Mouse (Mus musculus): ENCODE measurements around the gene Ift20.
A peak's percentile ranks its signal among the peaks of the same experiment; 100 is the strongest.

Gene Ift20

GRCm38 (mm10) chr11:78540358-78540757, 4.2 kb downstream of the Ift20 start:
- TF ChIP-seq GATA4 (IDR thresholded peaks at IDR 0.05; ENCODE audit: insufficient replicate concordance, low read length): no peak

- no peak for TF ChIP-seq GATA4 (IDR thresholded peaks at IDR 0.05; ENCODE audit: insufficient replicate concordance, low read length)
Measured at GRCm38 (mm10) chr11:78544449-78545111, 8.4 kb downstream of the Ift20 start.

DNA sequence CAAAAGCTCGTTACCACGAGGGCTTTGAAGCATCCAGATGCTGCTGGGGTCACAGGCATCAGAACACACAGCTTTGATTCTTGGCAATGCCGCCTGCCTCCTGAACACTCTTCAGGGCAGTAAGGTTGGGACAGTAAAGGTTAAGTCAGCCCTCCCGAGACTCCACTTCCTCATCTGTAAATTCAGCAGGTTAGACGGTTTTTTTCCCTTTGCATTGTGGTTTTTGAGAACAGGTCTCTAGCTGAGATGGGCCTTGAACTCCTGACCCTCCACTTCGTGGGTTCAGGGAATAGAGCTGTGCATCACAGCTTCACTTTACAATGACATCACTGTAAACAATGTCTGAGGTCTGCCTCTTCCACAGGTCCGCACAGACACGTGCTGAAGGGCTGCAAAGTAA, 9.0 kb downstream of the Ift20 start:
- TF ChIP-seq GATA4 (IDR thresholded peaks at IDR 0.05; ENCODE audit: insufficient replicate concordance, low read length): no peak

GRCm38 (mm10) chr11:78547718-78548460, 11.7 kb downstream of the Ift20 start:
- TF ChIP-seq GATA4 (IDR thresholded peaks at IDR 0.05; ENCODE audit: insufficient replicate concordance, low read length): no peak; the same call in 1 of the 2 replicates

DNA sequence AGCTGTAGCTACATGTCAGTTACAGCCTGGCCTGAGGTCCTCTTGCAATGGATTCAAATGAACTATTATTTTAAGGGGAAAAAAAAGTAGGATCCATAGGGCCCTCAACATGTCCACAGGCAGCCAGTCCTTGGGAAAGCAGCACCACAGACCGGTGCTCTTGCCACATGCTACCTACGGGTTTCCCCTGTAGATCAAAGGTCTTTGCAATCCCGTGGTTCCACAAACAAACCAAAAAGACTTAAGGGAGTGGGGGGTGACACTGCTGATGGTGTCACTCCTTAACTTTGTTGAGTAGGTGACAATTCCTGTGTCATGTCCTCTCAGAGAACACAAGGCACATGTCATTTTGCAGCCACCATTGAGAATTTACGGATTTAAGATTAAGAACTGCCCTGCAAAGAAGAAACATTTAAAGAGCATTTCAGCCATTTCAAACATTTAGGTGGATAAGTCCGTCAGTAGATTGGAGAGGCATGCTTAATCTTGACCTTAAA, 13.4 kb downstream of the Ift20 start:
- TF ChIP-seq GATA4 (IDR thresholded peaks at IDR 0.05; ENCODE audit: insufficient replicate concordance, low read length): no peak

GRCm38 (mm10) chr11:78550168-78551058, 14.3 kb downstream of the Ift20 start, which contains the start of gene Tmem97:
Tmem97 (minus strand) TSS chr11:78550777.
- no peak for TF ChIP-seq GATA4 (IDR thresholded peaks at IDR 0.05; ENCODE audit: insufficient replicate concordance, low read length)

- no peak for TF ChIP-seq GATA4 (IDR thresholded peaks at IDR 0.05; ENCODE audit: insufficient replicate concordance, low read length)
Measured at GRCm38 (mm10) chr11:78551059-78551398, 14.9 kb downstream of the Ift20 start.

DNA sequence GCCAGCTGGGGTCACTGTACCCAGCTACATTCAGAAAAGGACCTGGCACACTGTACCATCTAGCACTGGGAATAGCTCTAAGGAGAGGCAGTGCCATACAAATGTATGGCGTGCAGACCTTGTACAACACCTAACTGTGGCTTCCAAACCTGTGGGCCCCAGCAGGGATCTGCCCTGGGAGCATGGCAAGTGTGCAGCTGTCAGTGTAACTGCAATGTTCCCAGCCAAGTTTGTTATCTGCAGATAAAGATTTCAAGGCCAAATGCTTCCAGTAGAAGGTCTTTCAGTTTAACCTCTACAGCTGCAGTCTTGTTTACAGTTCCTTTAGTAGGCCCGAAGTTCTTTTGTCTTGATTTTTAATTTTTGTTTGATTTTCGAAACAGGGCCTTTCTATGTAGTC, 19.5 kb downstream of the Ift20 start:
- TF ChIP-seq GATA4 (IDR thresholded peaks at IDR 0.05; ENCODE audit: insufficient replicate concordance, low read length): peak; percentile 90; the same call in 1 of the 2 replicates

DNA sequence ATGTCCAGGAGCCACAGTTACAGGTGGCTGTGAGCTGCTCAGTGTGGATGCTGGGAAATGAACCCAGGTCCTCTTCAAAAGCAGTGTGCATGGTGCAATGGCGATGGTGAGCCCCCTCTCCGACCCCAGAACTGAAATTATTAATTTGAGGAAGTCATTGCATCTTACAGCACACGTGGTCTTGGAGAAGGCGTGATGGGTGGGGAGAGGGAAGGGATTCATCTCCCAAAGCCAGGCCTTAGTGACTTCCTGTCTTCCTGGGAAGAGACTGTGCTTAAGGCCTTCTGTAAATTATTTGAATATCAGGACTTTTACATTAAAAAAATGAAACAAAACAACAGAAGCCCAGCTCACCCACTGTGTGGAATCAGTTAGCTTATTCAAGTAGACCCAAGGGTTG, 19.9 kb downstream of the Ift20 start:
- no peak for TF ChIP-seq GATA4 (IDR thresholded peaks at IDR 0.05; ENCODE audit: insufficient replicate concordance, low read length)

DNA sequence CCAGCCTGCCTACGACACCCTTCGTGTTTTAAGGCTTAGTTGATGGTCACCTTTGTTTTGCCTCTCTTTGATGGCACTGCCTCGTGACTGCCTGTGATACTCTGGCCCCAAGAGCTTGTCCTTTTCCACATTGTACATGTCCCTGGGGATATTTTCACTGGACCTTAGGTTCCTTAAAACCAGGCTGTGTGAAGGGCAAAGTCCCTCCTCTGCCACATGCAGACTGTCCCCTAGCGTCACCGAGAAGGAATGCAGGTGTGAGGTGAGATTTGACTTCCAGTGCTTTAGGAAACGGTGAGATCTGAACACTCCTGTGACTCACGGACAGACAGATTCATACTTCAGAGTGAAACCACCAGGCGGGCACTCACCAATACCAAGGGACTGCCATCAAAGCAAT, 21.1 kb downstream of the Ift20 start:
- TF ChIP-seq GATA4 (IDR thresholded peaks at IDR 0.05; ENCODE audit: insufficient replicate concordance, low read length): no peak

DNA sequence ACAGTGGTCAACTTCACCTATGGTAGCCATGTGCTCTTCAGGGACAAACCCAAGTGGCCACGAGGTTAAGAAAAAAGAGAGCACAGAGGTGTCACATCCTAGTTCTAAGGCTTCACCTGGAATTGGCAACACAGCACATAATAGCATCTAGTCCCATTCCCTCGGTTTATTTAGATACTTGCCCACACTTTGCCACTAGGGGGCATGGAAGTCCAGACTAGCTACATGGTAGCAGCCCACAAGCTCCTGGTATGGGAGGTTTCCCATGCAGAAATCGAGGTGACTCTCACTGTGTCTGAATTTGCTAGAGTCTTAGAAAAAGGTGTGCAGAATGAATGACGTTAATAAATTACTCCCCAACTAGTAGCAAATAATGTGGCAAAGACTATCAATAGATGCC, 24.3 kb downstream of the Ift20 start:
- no peak for TF ChIP-seq GATA4 (IDR thresholded peaks at IDR 0.05; ENCODE audit: insufficient replicate concordance, low read length)

DNA sequence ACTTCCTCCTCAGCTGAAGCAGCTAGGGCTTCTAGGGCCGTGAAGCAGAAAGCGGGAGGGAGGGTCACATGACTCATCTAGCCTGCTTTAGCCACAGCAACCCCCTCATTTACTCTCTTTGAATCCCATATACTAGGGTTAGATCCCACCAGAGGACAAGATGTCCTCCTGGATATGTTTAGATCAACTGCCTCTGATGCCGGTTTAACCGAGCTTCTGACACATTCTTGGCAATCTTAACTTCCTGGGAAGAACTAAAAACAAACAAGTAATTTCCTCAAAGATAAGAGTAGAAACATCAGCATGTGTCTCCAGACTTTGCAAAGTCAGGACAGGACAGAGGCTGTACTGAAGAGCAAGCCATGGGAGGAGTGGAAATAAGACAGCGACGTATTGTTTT, 30.6 kb downstream of the Ift20 start:
- peak; percentile 94 for TF ChIP-seq GATA4 (IDR thresholded peaks at IDR 0.05; ENCODE audit: insufficient replicate concordance, low read length)

GRCm38 (mm10) chr11:78567614-78568013, 31.5 kb downstream of the Ift20 start:
- no peak for TF ChIP-seq GATA4 (IDR thresholded peaks at IDR 0.05; ENCODE audit: insufficient replicate concordance, low read length)

DNA sequence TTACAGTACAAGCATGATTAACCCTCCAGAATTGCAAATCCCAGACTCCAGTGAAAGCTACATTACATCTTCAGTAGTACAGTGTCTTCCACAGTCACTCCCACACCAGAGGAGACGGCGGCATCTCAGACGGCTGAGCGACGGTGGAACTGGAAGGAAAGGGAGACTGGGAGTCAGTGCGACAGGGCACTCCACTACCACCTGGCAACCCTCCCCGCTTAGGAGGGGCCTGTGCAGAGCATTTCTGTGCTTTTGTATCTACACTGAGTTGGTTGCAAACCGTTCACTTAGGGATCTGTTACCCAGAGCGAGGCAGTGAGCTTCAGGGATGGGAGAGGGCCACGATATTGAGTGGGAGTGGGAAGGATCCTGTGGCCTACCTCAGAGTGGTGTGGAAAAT, 32.7 kb downstream of the Ift20 start:
- no peak for TF ChIP-seq GATA4 (IDR thresholded peaks at IDR 0.05; ENCODE audit: insufficient replicate concordance, low read length)

- no peak for TF ChIP-seq GATA4 (IDR thresholded peaks at IDR 0.05; ENCODE audit: insufficient replicate concordance, low read length)
Measured at GRCm38 (mm10) chr11:78569806-78570205, 33.6 kb downstream of the Ift20 start.
